Mouse (Mus musculus): ENCODE data around the gene Zfp87. TPM values are rescaled to one million over a fixed set of nuclear protein-coding genes. Genes with fewer than 3 reads are reported as not detected.

Gene Zfp87
- polyA plus RNA-seq, 1 experiment: not detected

DNA sequence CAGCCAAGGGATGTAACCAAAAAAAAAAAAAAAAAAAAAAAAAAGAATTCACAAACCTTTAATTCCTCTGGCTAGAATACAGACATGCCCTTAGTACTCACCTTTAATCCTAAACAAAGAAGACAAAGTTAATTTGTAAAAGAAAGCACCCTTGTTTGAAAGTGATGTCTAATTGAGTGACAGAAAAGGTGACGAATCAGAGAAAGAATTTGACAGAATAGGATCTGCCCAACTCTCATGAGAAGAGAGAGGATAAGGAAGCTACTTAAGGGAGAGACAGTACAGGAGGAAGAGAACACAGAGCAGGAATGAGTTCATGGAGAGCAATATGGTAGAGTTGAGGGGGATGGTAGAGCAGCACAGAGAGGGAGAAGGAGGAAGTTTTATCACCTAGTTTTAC lies 30.3 kb downstream of the Zfp87 start:
- H3K27ac ChIP-seq (ENCODE audit: insufficient read depth, low read depth, low read length): no peak overlapping the region
- TF ChIP-seq CTCF (IDR thresholded peaks at IDR 0.05; ENCODE audit: insufficient read depth, low read depth, low read length): no peak
- no peak for TF ChIP-seq POLR2A (IDR thresholded peaks at IDR 0.05; ENCODE audit: insufficient read depth, low read depth, low read length)
- H3K4me3 ChIP-seq (ENCODE audit: insufficient read depth, low read depth, low read length): no peak overlapping the region
- H3K4me1 ChIP-seq (ENCODE audit: control insufficient read depth, insufficient read depth, low read length): peaks cover 6% of the 10 kb centered on the region
- WGBS: 96% methylated on average over 1 of the region's 1 CpGs

DNA sequence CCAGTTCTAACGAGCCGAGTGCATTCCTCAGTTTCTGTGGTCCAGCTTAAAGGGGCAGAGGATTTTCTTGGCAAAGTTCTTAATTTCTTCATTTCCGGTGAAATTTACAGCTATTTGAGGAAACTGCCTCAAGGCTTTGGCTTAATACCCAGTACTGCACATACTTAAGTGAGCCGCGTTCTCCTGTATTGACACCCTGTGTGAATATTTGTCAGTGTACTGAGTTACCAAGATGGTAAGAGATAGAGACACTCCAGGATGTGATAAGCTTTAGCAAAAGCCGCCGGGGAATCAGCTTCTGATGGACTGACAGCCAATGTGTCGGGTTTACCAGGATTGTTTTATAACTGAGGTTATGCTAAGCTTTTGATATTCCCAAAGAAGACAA lies 41.6 kb downstream of the Zfp87 start:
- WGBS: 28% methylated on average over 8 of the region's 8 CpGs
- peak overlapping the region; percentile 57 for H3K27ac ChIP-seq (ENCODE audit: insufficient read depth, low read depth, low read length)
- peak overlapping the region; percentile 65 for H3K4me3 ChIP-seq (ENCODE audit: insufficient read depth, low read depth, low read length)
- TF ChIP-seq CTCF (IDR thresholded peaks at IDR 0.05; ENCODE audit: insufficient read depth, low read depth, low read length) (no peak), POLR2A (IDR thresholded peaks at IDR 0.05; ENCODE audit: insufficient read depth, low read depth, low read length) (no peak)
- no peaks in the 10 kb centered on the region; the same call in 1 of the 2 replicates for H3K4me1 ChIP-seq (ENCODE audit: control insufficient read depth, insufficient read depth, low read length)

DNA sequence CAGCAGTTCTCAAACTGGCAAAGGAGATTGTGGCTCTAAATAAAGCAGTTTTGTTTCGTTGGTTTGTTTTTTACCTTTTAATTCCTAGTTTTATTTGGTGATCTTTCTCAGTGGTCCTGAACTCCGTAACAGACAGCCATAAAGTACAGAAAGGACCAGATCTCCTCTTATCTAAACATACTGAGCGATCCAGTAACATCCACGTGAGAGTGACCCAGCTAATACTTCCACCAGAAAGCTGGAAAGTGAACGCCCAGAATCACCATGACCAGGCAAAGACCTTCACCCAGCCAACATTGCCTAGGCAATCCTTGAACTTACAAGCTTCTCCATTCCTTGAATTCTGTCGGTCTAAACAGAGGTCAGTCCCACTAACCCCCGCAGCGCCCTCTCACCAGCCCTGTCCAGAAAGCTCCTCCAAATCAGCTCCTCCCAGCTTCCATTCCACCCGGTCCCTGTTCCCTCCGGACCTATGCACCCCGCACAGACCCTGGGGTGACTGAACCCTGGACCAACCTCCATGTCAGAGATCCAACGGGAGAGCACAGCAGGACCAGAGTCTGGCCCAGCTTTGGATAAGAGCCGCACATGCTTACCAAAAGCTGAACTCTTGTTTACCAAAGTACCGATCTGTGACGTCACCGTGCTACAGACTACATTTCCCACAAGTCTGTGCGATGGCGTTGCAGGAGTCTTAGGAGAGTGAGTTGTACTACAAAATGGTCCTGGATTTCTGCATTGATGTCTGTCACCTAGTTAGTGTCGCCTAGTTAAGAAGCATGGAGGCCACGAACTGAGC lies 42.2 kb downstream of the Zfp87 start, which contains the start of gene Zfp874b:
Gene Zfp874b (minus strand): TSS at position 634 of the 799 bp plus-strand sequence.
- WGBS: 1% methylated on average over 20 of the region's 20 CpGs
- H3K4me1 ChIP-seq (ENCODE audit: control insufficient read depth, insufficient read depth, low read length): no peaks in the 10 kb centered on the region; the same call in 1 of the 2 replicates
- peak within 1 kb of the TSS; percentile 57 for H3K27ac ChIP-seq (ENCODE audit: insufficient read depth, low read depth, low read length)
- TF ChIP-seq POLR2A (IDR thresholded peaks at IDR 0.05; ENCODE audit: insufficient read depth, low read depth, low read length) (0 out of 2 replicates have a peak, but pooled peaks have one; percentile 20), CTCF (IDR thresholded peaks at IDR 0.05; ENCODE audit: insufficient read depth, low read depth, low read length) (no peak)
- H3K4me3 ChIP-seq (ENCODE audit: insufficient read depth, low read depth, low read length): peak within 1 kb of the TSS; percentile 65

DNA sequence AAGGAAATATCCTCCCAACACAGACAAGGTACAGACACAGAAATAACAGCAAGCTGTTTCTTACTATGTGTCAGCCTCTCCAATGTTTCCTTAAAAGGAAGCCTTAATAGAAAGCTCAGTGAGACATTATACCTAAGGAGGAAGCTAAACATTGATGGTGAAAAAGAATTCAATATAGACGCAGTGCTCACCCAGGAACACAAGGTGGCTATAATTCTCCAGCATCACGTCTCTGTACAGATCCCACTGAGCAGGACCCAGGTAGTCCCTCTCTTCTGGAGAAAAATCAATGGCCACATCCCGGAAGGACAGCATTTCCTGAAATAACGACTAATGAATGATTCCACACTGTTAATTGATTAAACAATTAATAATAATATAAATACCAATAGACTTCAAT lies 44.4 kb downstream of the Zfp87 start:
- 65% methylated on average over 4 of the region's 4 CpGs for WGBS
- Histone ChIP-seq H3K4me1 (ENCODE audit: control insufficient read depth, insufficient read depth, low read length) (no peaks in the 10 kb centered on the region; the same call in 1 of the 2 replicates), H3K27ac (ENCODE audit: insufficient read depth, low read depth, low read length) (no peak overlapping the region), H3K4me3 (ENCODE audit: insufficient read depth, low read depth, low read length) (no peak overlapping the region)
- TF ChIP-seq POLR2A (IDR thresholded peaks at IDR 0.05; ENCODE audit: insufficient read depth, low read depth, low read length) (no peak), CTCF (IDR thresholded peaks at IDR 0.05; ENCODE audit: insufficient read depth, low read depth, low read length) (no peak)

DNA sequence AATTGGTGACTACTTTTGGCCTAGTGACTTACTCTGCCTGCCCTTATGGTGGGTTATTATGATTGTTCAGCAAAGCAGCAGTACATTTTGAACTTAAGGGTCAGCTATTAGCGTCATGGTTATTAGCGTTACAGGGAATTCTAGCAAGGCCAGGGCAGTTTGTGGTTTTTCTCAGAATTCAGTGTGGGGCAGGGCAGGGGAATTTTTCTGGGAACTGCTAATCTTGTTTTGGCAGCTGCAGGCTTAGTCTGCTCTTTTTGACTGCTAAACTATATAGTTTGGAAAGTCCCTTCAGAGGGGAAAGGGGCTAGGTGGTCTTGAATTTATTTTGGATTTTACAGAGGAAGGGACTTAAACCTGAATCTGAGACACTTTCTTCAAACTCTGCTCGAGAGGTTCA lies 56.7 kb downstream of the Zfp87 start:
- 91% methylated on average over 3 of the region's 3 CpGs for WGBS

More for the DNA sequence above, 56.7 kb downstream of the Zfp87 start:
- TF ChIP-seq CTCF (IDR thresholded peaks at IDR 0.05; ENCODE audit: insufficient read depth, low read depth, low read length) (no peak), POLR2A (IDR thresholded peaks at IDR 0.05; ENCODE audit: insufficient read depth, low read depth, low read length) (no peak)
- Histone ChIP-seq H3K4me3 (ENCODE audit: insufficient read depth, low read depth, low read length) (no peak overlapping the region), H3K4me1 (ENCODE audit: control insufficient read depth, insufficient read depth, low read length) (no peaks in the 10 kb centered on the region), H3K27ac (ENCODE audit: insufficient read depth, low read depth, low read length) (no peak overlapping the region)

Other genes with a start within 250 kb of the Zfp87 start
- not detected in 2 replicates for gene Zfp458, start 247.7 kb downstream of the Zfp87 start, polyA plus RNA-seq (2012; ENCODE audit: insufficient read depth, insufficient read length, low replicate concordance, missing spikeins)
- gene Zfp457, start 219.7 kb downstream of the Zfp87 start, polyA plus RNA-seq (2012; ENCODE audit: insufficient read depth, insufficient read length, low replicate concordance, missing spikeins): not detected in 2 replicates
- not detected in 2 replicates for gene Zfp595, start 193.6 kb downstream of the Zfp87 start, polyA plus RNA-seq (2012; ENCODE audit: insufficient read depth, insufficient read length, low replicate concordance, missing spikeins)
- not detected in 2 replicates for gene Gm28044, start 165.6 kb downstream of the Zfp87 start, polyA plus RNA-seq (2012; ENCODE audit: insufficient read depth, insufficient read length, low replicate concordance, missing spikeins)
- not detected in 2 replicates for gene Zfp953, start 165.6 kb downstream of the Zfp87 start, polyA plus RNA-seq (2012; ENCODE audit: insufficient read depth, insufficient read length, low replicate concordance, missing spikeins)
- not detected in 2 replicates for gene Gm28041, start 150.4 kb downstream of the Zfp87 start, polyA plus RNA-seq (2012; ENCODE audit: insufficient read depth, insufficient read length, low replicate concordance, missing spikeins)
- gene Zfp456, start 150.4 kb downstream of the Zfp87 start, polyA plus RNA-seq (2012; ENCODE audit: insufficient read depth, insufficient read length, low replicate concordance, missing spikeins): not detected in 2 replicates
- gene Zfp429, start 126.4 kb downstream of the Zfp87 start, polyA plus RNA-seq (2012; ENCODE audit: insufficient read depth, insufficient read length, low replicate concordance, missing spikeins): not detected in 2 replicates
- not detected in 2 replicates for gene Zfp459, start 104.8 kb downstream of the Zfp87 start, polyA plus RNA-seq (2012; ENCODE audit: insufficient read depth, insufficient read length, low replicate concordance, missing spikeins)
- gene Zfp874a, start 74.6 kb downstream of the Zfp87 start, polyA plus RNA-seq (2012; ENCODE audit: insufficient read depth, insufficient read length, low replicate concordance, missing spikeins): not detected in 2 replicates
- 211 and 281 TPM in 2 replicates for gene Zfp874b, start 41.9 kb downstream of the Zfp87 start, polyA plus RNA-seq (2012; ENCODE audit: insufficient read depth, insufficient read length, low replicate concordance, missing spikeins)
- gene Zfp58, start 25.6 kb downstream of the Zfp87 start, polyA plus RNA-seq (2012; ENCODE audit: insufficient read depth, insufficient read length, low replicate concordance, missing spikeins): not detected in 2 replicates
- gene Gm26965, start within 50 bp of the Zfp87 start, polyA plus RNA-seq (2012; ENCODE audit: insufficient read depth, insufficient read length, low replicate concordance, missing spikeins): not detected in 2 replicates
- not detected in 2 replicates for gene Zfp748, start 27.7 kb upstream of the Zfp87 start, polyA plus RNA-seq (2012; ENCODE audit: insufficient read depth, insufficient read length, low replicate concordance, missing spikeins)
- not detected in 2 replicates for gene Zfp729b, start 83.5 kb upstream of the Zfp87 start, polyA plus RNA-seq (2012; ENCODE audit: insufficient read depth, insufficient read length, low replicate concordance, missing spikeins)
- gene Gm49345, start 111.6 kb upstream of the Zfp87 start, polyA plus RNA-seq (2012; ENCODE audit: insufficient read depth, insufficient read length, low replicate concordance, missing spikeins): not detected in 2 replicates
- not detected in 2 replicates for gene Zfp729a, start 111.6 kb upstream of the Zfp87 start, polyA plus RNA-seq (2012; ENCODE audit: insufficient read depth, insufficient read length, low replicate concordance, missing spikeins)
- not detected in 2 replicates for gene Zfp738, start 160.9 kb upstream of the Zfp87 start, polyA plus RNA-seq (2012; ENCODE audit: insufficient read depth, insufficient read length, low replicate concordance, missing spikeins)
- gene Zfp65, start 203.0 kb upstream of the Zfp87 start, polyA plus RNA-seq (2012; ENCODE audit: insufficient read depth, insufficient read length, low replicate concordance, missing spikeins): not detected in 2 replicates
- gene Zfp85, start 229.1 kb upstream of the Zfp87 start, polyA plus RNA-seq (2012; ENCODE audit: insufficient read depth, insufficient read length, low replicate concordance, missing spikeins): not detected in 2 replicates